Mouse (Mus musculus) thymus, adult 2 months (tissue): ENCODE data around the gene Dkk3.

Experiments used
- CTCF ChIP-seq: fragments of 200-500 bp; IDR thresholded peaks from 2 replicates; pipeline ENCODE4 v1.5.1; 2012; ENCODE audit warnings: mild to moderate bottlenecking, control low read depth, low read length, moderate library complexity, borderline replicate concordance; ENCODE audit not compliant: control insufficient read depth, poor library complexity, insufficient read depth; ENCODE audit errors: extremely low read depth
- POLR2A ChIP-seq: fragments of 200-500 bp; IDR thresholded peaks from 2 replicates; pipeline ENCODE4 v1.6.1; 2012; ENCODE audit warnings: mild to moderate bottlenecking, low read length, control low read depth, moderate library complexity; ENCODE audit not compliant: control insufficient read depth, poor library complexity, insufficient read depth; ENCODE audit errors: extremely low read depth

- TF ChIP-seq CTCF (no peak), POLR2A (no peak)
These were observed 45.6 kb upstream of the Dkk3 start for GRCm38 (mm10) chr7:112204380-112204963.
